In the genomic region with DNA sequence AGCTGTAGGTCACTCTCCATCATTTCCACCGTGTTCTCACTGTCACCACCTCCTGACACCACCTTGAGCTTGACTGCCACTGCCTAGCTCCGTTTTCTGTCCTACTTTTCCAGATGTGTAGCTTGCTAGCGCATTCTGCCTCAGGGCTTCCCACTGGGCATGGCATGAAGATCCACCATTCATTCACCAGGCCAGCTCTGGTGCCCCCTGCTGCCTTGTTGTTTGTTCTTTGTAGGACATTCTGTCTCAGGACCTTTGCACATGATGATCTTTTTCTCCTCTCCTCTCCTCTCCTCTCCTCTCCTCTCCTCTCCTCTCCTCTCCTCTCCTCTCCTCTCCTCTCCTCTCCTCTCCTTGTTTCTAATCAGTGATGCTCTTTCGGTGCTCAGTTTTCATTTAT, we compare ENCODE assay signal across 22 mouse cellular contexts. TPM values are rescaled to one million over a fixed set of nuclear protein-coding genes. Genes with fewer than 3 reads are reported as not detected.
A peak's percentile ranks its signal among the peaks of the same experiment; 100 is the strongest.
DNase-seq lines count a peak whose midpoint lies in the region; ATAC-seq and TF ChIP-seq lines count a peak whose summit lies in the region.
"Had no signal": no experiment of that assay in that cellular context is flagged by ENCODE, and none has a peak within 500 bp of the region (broad histone marks: within the 10 kb centered on the region; RNA-seq: fewer than 3 reads in every experiment).

No protein-coding gene starts in this region.

- peaks cover 18% of the 10 kb centered on the region for H3K4me1 ChIP-seq in liver, adult 2 months (ENCODE audit: control insufficient read depth, insufficient read depth, low read length)

- ATAC-seq in megakaryocyte, adult 5-6 weeks (ENCODE audit: poor library complexity, severe bottlenecking), result 0 out of 2 replicates have a peak, but pooled peaks have one; percentile 0

- H3K4me3 ChIP-seq in liver, adult 2 months (ENCODE audit: insufficient read depth, low read depth, low read length), result no peak overlapping the region
- H3K4me3 ChIP-seq: forebrain, embryonic 10.5 days; neural tube, embryonic 13.5 days had no signal

- no peak for DNase-seq in liver, adult 2 months (ENCODE audit: extremely low read depth, low read depth, low spot score)
- no peak for DNase-seq in liver
- peak; percentile 47 for DNase-seq in thymus, postnatal 4 days
- no peak for DNase-seq in thymus, postnatal 0 days (ENCODE audit: low spot score)
- no peak for DNase-seq in frontal cortex, adult 2 months (ENCODE audit: extremely low spot score in 1 of 2, low spot score in 1 of 2)
- no peak for DNase-seq in ovary, postnatal 10 days (ENCODE audit: low spot score)
- DNase-seq: cerebellum, adult 9-10 months; gastrocnemius, postnatal 36 days; heart, postnatal 4 days; kidney, postnatal 10 days; lung, embryonic 14.5 days; retina, postnatal 1 day had no signal

- no peaks in the 10 kb centered on the region for H3K79me2 ChIP-seq in liver, adult 2 months (ENCODE audit: control insufficient read depth, insufficient read depth, low read length)

- no peak overlapping the region for H3K9ac ChIP-seq in liver, adult 2 months (ENCODE audit: low read depth, low read length)
- H3K9ac ChIP-seq: lung, embryonic 14.5 days; neural tube, embryonic 13.5 days had no signal

- H3K27me3 ChIP-seq in liver, adult 2 months (ENCODE audit: control insufficient read depth, insufficient read depth, low read length), result no peaks in the 10 kb centered on the region
- H3K27me3 ChIP-seq: neural tube, embryonic 13.5 days had no signal

- H3K36me3 ChIP-seq in liver, adult 2 months (ENCODE audit: control insufficient read depth, insufficient read depth, low read length), result no peaks in the 10 kb centered on the region
- H3K36me3 ChIP-seq: neural tube, embryonic 13.5 days had no signal

- no peak overlapping the region for H3K27ac ChIP-seq in liver, adult 2 months (replicated peaks; ENCODE audit: insufficient read depth, low read depth, low read length)
- H3K27ac ChIP-seq: forebrain, embryonic 10.5 days; neural tube, embryonic 13.5 days had no signal

- TF ChIP-seq POLR2A in liver, adult 2 months (IDR thresholded peaks at IDR 0.05; ENCODE audit: extremely low read depth, insufficient read depth, low read length), result no peak

- 0 out of 2 replicates have a peak, but pooled peaks have one; percentile 10 for TF ChIP-seq CTCF in liver, adult 2 months (IDR thresholded peaks at IDR 0.05; ENCODE audit: low read depth, low read length)

- WGBS in liver, adult 2 months, result 90% methylated on average over 4 of the region's 4 CpGs

RNA-seq across cellular contexts. Expression of gene Tmem268, which starts 4.2 kb away (rescaled TPM):
- total RNA-seq in liver, adult 2 months (2014; rRNA removed), result 2.9 and 4.4 TPM in 2 replicates
- polyA plus RNA-seq in liver, adult 2 months (2012; rRNA removed), result 4.0 and 4.7 TPM in 2 replicates
- polyA plus RNA-seq in thymus, postnatal 0 days (2015; fragmentation: Nextera tagmentation; extraction: Ambion mirVana), result 13.7 and 14.9 TPM in 2 replicates
- total RNA-seq in megakaryocyte, adult 5-6 weeks (2015), result 22.4 and 24.3 TPM in 2 replicates
- total RNA-seq in megakaryocyte, adult 5-6 weeks (2017), result 43.5 and 58.0 TPM in 2 replicates
- polyA plus RNA-seq in frontal cortex, adult 2 months (2012; rRNA removed), result 10.3 and 11.6 TPM in 2 replicates

RNA-seq across cellular contexts. Expression of gene Atp6v1g1, which starts 18.2 kb away (rescaled TPM):
- 79.7 and 82.6 TPM in 2 replicates for total RNA-seq in liver, adult 2 months (2014; rRNA removed)
- 31.6 and 33.4 TPM in 2 replicates for polyA plus RNA-seq in liver, adult 2 months (2012; rRNA removed)
- 373 and 381 TPM in 2 replicates for polyA plus RNA-seq in thymus, postnatal 0 days (2015; fragmentation: Nextera tagmentation; extraction: Ambion mirVana)
- 197 and 229 TPM in 2 replicates for total RNA-seq in megakaryocyte, adult 5-6 weeks (2015)
- 111 and 159 TPM in 2 replicates for total RNA-seq in megakaryocyte, adult 5-6 weeks (2017)
- polyA plus RNA-seq in frontal cortex, adult 2 months (2012; rRNA removed), result 133 and 138 TPM in 2 replicates

RNA-seq across cellular contexts. Expression of gene Gm11213, which starts 42.3 kb away (rescaled TPM):
- total RNA-seq in liver, adult 2 months (2014; rRNA removed), result not detected in 2 replicates
- not detected in 2 replicates for polyA plus RNA-seq in liver, adult 2 months (2012; rRNA removed)
- polyA plus RNA-seq in thymus, postnatal 0 days (2015; fragmentation: Nextera tagmentation; extraction: Ambion mirVana), result not detected in 2 replicates
- total RNA-seq in megakaryocyte, adult 5-6 weeks (2015), result not detected in 2 replicates
- not detected in 2 replicates for total RNA-seq in megakaryocyte, adult 5-6 weeks (2017)
- not detected in 2 replicates for polyA plus RNA-seq in frontal cortex, adult 2 months (2012; rRNA removed)
- total RNA-seq: adrenal gland, adult 18-20 months; G1E; gastrocnemius, postnatal 36 days; heart, postnatal 4 days; left cerebral cortex, postnatal 10 days; megakaryocyte-erythroid progenitor cell, adult 5-6 weeks had no signal
- polyA plus RNA-seq: embryonic facial prominence, embryonic 14.5 days; forebrain, embryonic 10.5 days; G1E; heart, embryonic 11.5 days; inflammation-experienced regulatory T-cells, adult 6 months; lung, embryonic 14.5 days; neural tube, embryonic 13.5 days had no signal

RNA-seq across cellular contexts. Expression of gene Tex48, which starts 59.5 kb away (rescaled TPM):
- total RNA-seq in liver, adult 2 months (2014; rRNA removed), result not detected in 2 replicates
- not detected in 2 replicates for polyA plus RNA-seq in liver, adult 2 months (2012; rRNA removed)
- not detected in 2 replicates for polyA plus RNA-seq in thymus, postnatal 0 days (2015; fragmentation: Nextera tagmentation; extraction: Ambion mirVana)
- not detected in 2 replicates for total RNA-seq in megakaryocyte, adult 5-6 weeks (2015)
- not detected in 2 replicates for total RNA-seq in megakaryocyte, adult 5-6 weeks (2017)
- not detected in 2 replicates for polyA plus RNA-seq in frontal cortex, adult 2 months (2012; rRNA removed)
- total RNA-seq: adrenal gland, adult 18-20 months; G1E; gastrocnemius, postnatal 36 days; heart, postnatal 4 days; left cerebral cortex, postnatal 10 days; megakaryocyte-erythroid progenitor cell, adult 5-6 weeks had no signal
- polyA plus RNA-seq: embryonic facial prominence, embryonic 14.5 days; forebrain, embryonic 10.5 days; G1E; heart, embryonic 11.5 days; inflammation-experienced regulatory T-cells, adult 6 months; lung, embryonic 14.5 days; neural tube, embryonic 13.5 days had no signal
